Mouse (Mus musculus) brain, embryonic 14.5 days (tissue): ENCODE results near the gene Bet1l. TPM values are rescaled to one million over a fixed set of nuclear protein-coding genes. Genes with fewer than 3 reads are reported as not detected.
A peak's percentile ranks its signal among the peaks of the same experiment; 100 is the strongest.

Source experiments
- DNase-seq: peaks from one replicate; pipeline ENCODE4 v3.0.0-alpha.2; 2011; ENCODE audit warnings: low read depth
- CTCF ChIP-seq: fragments of 200-500 bp; IDR thresholded peaks from 2 replicates; pipeline ENCODE4 v1.5.1; 2012; ENCODE audit warnings: inconsistent platforms, mild to moderate bottlenecking, moderate library complexity, borderline replicate concordance; ENCODE audit not compliant: insufficient read depth, insufficient read length; ENCODE audit errors: extremely low read depth
- POLR2A ChIP-seq: fragments of 200-500 bp; IDR thresholded peaks from 2 replicates; pipeline ENCODE4 v1.6.1; 2012; ENCODE audit warnings: mild to moderate bottlenecking, inconsistent platforms, borderline replicate concordance; ENCODE audit not compliant: poor library complexity, insufficient read depth, insufficient read length, severe bottlenecking; ENCODE audit errors: extremely low read depth
- polyA plus RNA-seq: library from polyadenylated mRNA; depleted of rRNA; stranded (reverse); fragments of >200 nt; gene quantifications from 2 replicates; pipeline ENCODE4 v1.2.3, GENCODE M21; 2012; rRNA removed

Gene Bet1l
- polyA plus RNA-seq, 1 experiment = 26.9 TPM

DNA sequence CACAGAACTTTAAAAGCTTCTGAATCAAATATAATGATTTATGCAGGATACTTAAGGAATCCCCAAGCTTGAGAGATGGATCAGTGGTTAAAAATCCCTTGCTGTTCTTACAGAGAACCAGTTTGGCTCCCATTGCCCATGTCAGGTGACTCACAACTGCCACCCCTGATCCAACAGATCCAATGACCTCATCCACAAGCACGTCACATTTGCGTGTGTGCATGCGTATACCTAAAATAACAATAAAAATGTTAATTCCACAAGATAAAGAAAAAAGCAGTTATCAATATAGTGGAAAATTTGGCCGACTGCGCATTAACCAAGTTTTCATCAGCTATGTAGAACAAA, 36.1 kb downstream of the Bet1l start:
- DNase-seq = no peak
- TF ChIP-seq CTCF (no peak), POLR2A (no peak)

DNA sequence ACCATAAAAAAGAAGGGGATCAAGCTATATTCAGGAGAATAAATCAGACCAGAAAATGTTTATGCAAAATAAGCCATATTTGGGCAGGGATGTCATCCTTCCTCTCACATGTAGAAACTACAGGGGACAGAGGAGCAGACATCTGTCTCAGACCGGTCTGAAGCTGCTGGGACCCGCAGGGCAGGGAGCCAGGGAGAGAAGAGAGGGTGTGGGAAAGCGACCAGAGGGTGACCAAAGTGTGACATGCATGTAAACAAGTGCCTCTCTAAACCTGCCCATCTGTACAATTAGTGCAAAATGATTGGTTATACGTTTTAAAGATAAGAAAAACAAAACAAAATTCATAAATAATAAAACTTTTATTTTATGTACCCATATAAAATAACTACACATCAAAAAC, 37.2 kb downstream of the Bet1l start:
- TF ChIP-seq POLR2A (no peak), CTCF (no peak)
- peak; percentile 40 for DNase-seq

DNA sequence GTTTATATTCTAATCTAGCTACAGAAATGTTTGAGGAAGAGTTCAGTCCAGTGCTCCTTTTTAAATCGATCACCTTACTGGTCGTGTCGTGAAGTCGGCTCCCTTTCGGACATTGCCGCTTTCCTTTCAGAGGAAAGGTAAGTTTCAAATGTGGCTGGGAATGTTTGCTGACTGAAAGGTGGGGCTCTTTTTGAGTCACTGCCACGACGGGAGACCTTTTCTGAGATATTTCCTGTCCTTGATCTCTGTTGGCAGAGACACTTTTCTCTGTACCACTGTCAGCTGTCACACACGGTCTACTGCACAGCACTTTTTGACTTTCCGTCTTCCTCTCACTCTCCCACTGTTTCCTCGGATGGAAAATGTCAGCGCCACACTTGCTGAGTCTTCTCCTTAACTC, 44.5 kb downstream of the Bet1l start:
- TF ChIP-seq POLR2A (no peak), CTCF (no peak)

DNA sequence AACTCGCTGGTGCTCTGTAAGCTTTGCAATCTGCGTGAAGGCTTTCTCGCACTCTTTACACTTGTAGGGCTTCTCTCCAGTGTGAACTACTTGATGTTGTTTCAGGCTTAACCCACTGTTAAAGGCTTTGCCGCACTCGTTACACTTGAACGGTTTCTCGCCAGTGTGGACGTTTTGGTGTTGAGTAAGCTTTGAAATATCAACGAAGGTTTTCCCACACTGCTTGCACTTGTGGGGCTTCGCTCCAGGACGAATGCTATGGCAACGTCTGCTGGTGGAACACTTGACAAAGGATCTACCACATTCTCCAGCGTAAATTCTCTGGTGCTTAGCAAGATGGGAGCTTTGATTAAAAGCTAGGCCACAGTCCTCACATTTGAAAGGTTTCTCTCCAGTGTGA, 45.7 kb downstream of the Bet1l start:
- peak; percentile 30 for DNase-seq
- TF ChIP-seq CTCF (no peak), POLR2A (no peak)

More for the DNA sequence above, 44.5 kb downstream of the Bet1l start:
- no peak for DNase-seq

DNA sequence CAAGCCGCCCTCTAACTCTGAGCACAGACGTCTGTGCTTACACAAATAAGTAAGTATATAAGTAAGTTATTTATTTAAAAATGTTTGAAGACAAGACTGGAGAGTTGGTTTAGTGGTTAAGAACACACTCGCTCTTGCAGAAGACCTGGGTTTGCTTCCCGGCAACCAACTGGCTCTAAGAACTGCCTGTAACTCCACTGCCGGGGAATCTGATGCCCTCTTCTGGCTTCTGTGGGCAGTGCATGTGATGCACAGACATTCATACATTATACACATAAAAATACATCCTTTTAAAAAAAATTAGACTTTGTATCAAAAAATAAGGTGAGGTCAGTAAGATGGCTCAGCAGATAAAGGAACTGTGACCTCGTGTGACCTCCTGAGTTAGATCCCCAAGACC, 46.9 kb downstream of the Bet1l start:
- no peak for DNase-seq
- TF ChIP-seq CTCF (peak; percentile 31; the same call in 1 of the 2 replicates), POLR2A (no peak)

DNA sequence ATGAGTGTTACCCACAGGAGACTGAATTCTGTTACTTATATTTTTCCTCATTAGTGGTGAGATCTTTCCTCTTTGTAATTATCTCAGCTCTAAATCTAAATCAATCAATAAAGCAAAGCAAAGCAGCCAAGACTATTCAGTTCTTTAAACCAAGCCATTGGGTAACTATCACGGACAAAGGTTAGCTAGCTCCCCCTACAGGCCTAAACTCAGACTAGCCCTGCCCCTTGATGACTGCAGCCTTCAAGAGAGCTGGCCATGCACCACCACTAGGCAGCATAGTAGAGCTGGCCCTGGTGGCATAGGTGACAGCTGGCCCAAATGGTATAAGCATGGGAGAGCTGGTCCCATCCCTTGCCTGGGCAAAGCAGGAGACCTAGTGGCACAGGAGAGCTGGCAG, 51.7 kb downstream of the Bet1l start:
- peak; percentile 20 for DNase-seq
- no peak for TF ChIP-seq POLR2A
- peak; percentile 43; the same call in 1 of the 2 replicates for TF ChIP-seq CTCF

Other genes starting within 250 kb of the Bet1l start
- gene Olfr61, start 228.6 kb downstream of the Bet1l start, polyA plus RNA-seq = not detected in 2 replicates
- gene Olfr53, start 211.1 kb downstream of the Bet1l start, polyA plus RNA-seq = not detected in 2 replicates
- 0.01 and 0.03 TPM in 2 replicates for gene Olfr539, start 197.6 kb downstream of the Bet1l start, polyA plus RNA-seq
- gene Olfr45, start 175.6 kb downstream of the Bet1l start, polyA plus RNA-seq = not detected in 2 replicates
- not detected in 2 replicates for gene Olfr541, start 160.3 kb downstream of the Bet1l start, polyA plus RNA-seq
- not detected in 2 replicates for gene Cyp2e1, start 93.8 kb downstream of the Bet1l start, polyA plus RNA-seq
- gene Syce1, start 69.7 kb downstream of the Bet1l start, polyA plus RNA-seq = 0.15 and 0.18 TPM in 2 replicates
- 7.7 and 12.8 TPM in 2 replicates for gene Zfp941, start 35.4 kb downstream of the Bet1l start, polyA plus RNA-seq
- gene Urah, start 22.6 kb downstream of the Bet1l start, polyA plus RNA-seq = 0.25 TPM in 1 of 2 replicates, not detected in the other
- 0.23 TPM in 1 of 2 replicates, not detected in the other for gene Scgb1c1, start 12.0 kb downstream of the Bet1l start, polyA plus RNA-seq
- 0.06 and 0.07 TPM in 2 replicates for gene Odf3, start 9.8 kb downstream of the Bet1l start, polyA plus RNA-seq
- gene Gm45785, start 1.2 kb downstream of the Bet1l start, polyA plus RNA-seq = 0.19 and 0.21 TPM in 2 replicates
- gene Ric8a, start 620 bp downstream of the Bet1l start, polyA plus RNA-seq = 103 and 106 TPM in 2 replicates
- gene Psmd13, start 24.4 kb upstream of the Bet1l start, polyA plus RNA-seq = 138 and 146 TPM in 2 replicates
- 41.3 and 46.9 TPM in 2 replicates for gene Sirt3, start 24.7 kb upstream of the Bet1l start, polyA plus RNA-seq
- gene Cox8b, start 42.9 kb upstream of the Bet1l start, polyA plus RNA-seq = not detected in 2 replicates
- gene Nlrp6, start 63.3 kb upstream of the Bet1l start, polyA plus RNA-seq = 0.18 and 0.21 TPM in 2 replicates
- gene Pgghg, start 83.8 kb upstream of the Bet1l start, polyA plus RNA-seq = 13.2 and 18.9 TPM in 2 replicates
- 0.78 and 7.3 TPM in 2 replicates for gene Ifitm5, start 92.7 kb upstream of the Bet1l start, polyA plus RNA-seq
- not detected in 2 replicates for gene Gm45717, start 98.4 kb upstream of the Bet1l start, polyA plus RNA-seq
- gene Ifitm2, start 98.4 kb upstream of the Bet1l start, polyA plus RNA-seq = 153 and 201 TPM in 2 replicates
- 23.4 and 31.8 TPM in 2 replicates for gene Ifitm1, start 109.6 kb upstream of the Bet1l start, polyA plus RNA-seq
- gene Ifitm3, start 153.2 kb upstream of the Bet1l start, polyA plus RNA-seq = 13.0 and 26.1 TPM in 2 replicates
- 0.73 and 0.77 TPM in 2 replicates for gene Ifitm6, start 160.3 kb upstream of the Bet1l start, polyA plus RNA-seq
- gene Gm17387, start 171.6 kb upstream of the Bet1l start, polyA plus RNA-seq = not detected in 2 replicates
- 151 and 166 TPM in 2 replicates for gene B4galnt4, start 203.5 kb upstream of the Bet1l start, polyA plus RNA-seq
- 2.5 and 2.9 TPM in 2 replicates for gene Pkp3, start 220.6 kb upstream of the Bet1l start, polyA plus RNA-seq
- 1.8 and 2.1 TPM in 2 replicates for gene Sigirr, start 243.0 kb upstream of the Bet1l start, polyA plus RNA-seq